Mouse (Mus musculus) mature B cell (primary cell): Measurements from ENCODE around the gene Apba2.

ENCODE experiments used
- in situ Hi-C: fragments of 300-500 bp; cut with MboI; formaldehyde crosslinking; loops from 2 replicates; pipeline ENCODE4 v1.14.3; 2019

Apba2 gene

DNA sequence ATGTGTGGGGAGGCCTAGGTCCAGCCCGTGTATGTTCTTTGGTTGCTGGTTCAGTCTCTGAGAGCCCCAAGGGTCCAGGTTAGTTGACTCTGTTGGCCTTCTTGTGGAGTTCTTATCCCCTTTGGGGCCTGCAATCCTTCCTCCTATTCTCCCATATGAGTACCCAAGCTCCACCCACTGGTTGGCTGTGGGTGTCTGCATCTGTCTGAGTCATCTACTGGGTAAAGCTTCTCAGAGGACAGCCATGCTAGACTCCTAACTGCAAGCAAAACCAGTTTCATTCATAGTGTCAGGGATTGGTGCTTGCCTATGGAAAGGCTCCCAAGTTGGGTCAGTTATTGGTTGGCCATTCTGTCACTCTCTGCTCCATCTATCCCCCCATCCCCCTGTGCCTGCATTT, 29.8 kb downstream of the Apba2 start:
- in situ Hi-C loops, result no loop called here

- in situ Hi-C loops, result no loop called here
Measured at GRCm38 (mm10) chr7:64533374-64533773, 31.9 kb downstream of the Apba2 start.

GRCm38 (mm10) chr7:64535269-64535668, 33.8 kb downstream of the Apba2 start:
- in situ Hi-C loops, result no loop called here

DNA sequence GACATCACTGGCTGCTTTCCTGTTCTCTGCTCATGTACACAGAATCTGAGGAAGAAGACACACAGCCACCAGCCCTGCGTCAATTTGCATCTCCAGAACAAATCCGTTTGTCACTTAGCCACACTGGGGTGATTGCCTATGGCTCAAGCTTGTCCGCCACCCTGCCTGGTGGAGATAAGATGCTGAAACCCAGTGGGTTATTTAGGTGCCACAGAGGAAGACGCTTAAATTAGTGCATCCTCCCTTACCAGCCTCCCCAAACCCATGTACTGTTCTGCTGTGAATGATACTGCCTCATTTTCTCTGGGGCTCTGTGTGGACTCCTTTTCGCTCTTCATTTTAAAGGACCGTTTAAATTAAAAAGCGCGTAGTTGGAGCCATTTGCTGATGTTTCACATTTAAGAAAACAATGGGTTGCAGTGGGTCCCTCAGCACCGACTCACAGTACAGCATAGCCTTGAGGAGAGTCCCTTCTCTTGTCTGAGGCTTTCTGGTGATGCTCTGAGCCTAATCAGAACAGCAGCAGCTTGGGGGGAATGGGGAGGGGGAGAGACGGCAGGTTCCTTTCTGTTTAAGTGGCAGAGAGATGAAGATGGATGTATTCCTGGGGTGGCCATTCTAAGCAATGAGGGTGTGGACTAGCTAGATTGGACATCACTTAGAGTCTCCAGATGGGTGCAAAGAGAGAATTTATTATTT, 38.1 kb downstream of the Apba2 start:
- in situ Hi-C loops, result no loop called here

- in situ Hi-C loops, result no loop called here
Measured at GRCm38 (mm10) chr7:64546801-64547200, 45.3 kb downstream of the Apba2 start.

- in situ Hi-C loops, result no loop called here
Measured at GRCm38 (mm10) chr7:64550856-64551255, 49.4 kb downstream of the Apba2 start.

DNA sequence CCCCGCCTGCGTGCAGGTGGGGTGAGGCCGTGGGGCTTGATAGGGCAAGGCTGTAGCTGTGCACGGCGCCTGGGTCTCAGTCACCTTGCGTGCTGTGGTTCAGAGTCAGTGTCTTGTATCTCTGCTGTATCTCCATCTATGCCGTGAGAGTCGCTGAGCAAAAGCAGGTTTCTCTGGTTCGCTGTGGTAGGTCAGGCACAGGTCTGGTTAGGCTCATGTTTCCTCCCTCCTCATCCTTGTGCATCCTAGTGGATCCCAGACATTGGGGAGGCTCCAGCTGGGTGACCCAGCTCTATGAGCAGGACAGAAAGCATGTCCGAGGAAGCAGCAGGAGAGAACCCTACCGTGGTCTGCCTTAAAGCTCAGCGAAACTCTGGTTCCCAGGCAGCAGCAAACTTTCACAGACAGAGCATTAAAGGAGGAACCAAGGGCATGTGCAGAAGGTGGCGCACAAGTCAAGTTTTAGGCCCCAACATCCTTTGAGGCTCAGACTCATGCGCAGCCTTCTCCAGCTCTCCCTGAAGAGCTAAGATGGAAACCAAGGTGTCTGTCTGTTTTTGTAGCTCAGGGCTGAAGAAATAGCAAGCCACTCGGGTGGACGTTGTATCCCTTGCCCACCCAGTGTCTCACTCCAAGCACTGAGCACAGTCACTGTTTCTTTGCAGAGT, 51.2 kb downstream of the Apba2 start:
- in situ Hi-C loops, result no loop called here

GRCm38 (mm10) chr7:64561711-64562498, 60.4 kb downstream of the Apba2 start:
- in situ Hi-C loops, result loop anchor here (10.0 kb wide), 1 partner anchor 63 kb away; no protein-coding TSS in a partner anchor

DNA sequence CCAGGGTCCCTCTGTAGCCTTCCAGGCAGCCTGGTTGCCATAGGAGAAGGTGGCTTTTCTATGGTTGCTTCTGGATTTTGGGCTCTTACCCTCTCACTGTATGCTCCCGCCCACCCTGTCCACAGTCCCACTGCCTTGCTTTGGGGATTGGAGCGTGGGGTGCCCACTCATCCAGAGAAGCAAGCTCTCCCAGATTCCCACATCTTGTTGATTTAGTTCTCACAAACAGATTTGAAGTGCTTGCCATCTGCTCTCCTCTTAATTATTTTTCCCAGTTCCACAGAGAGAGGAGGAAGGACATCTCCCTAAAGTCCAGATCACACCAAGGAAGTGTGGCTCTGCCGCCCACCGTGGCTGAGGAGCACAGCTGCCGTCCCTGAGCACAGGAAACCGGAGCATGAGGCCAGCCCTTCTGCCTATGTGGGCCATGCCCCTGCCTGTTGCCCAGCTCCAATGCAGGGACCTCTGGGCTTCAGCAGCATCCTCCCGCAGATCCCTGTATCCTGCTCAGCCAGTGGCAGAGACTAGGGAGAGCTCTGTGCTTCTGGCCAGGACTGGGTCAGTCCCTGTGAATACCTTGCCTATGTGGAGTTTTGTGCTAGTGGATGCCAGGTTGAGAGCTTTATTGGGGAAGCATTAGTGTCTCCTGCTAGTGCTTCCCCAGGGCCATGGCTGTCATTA, 63.5 kb downstream of the Apba2 start:
- in situ Hi-C loops, result loop anchor here (10.0 kb wide), 1 partner anchor 60 kb away; no protein-coding TSS in a partner anchor

DNA sequence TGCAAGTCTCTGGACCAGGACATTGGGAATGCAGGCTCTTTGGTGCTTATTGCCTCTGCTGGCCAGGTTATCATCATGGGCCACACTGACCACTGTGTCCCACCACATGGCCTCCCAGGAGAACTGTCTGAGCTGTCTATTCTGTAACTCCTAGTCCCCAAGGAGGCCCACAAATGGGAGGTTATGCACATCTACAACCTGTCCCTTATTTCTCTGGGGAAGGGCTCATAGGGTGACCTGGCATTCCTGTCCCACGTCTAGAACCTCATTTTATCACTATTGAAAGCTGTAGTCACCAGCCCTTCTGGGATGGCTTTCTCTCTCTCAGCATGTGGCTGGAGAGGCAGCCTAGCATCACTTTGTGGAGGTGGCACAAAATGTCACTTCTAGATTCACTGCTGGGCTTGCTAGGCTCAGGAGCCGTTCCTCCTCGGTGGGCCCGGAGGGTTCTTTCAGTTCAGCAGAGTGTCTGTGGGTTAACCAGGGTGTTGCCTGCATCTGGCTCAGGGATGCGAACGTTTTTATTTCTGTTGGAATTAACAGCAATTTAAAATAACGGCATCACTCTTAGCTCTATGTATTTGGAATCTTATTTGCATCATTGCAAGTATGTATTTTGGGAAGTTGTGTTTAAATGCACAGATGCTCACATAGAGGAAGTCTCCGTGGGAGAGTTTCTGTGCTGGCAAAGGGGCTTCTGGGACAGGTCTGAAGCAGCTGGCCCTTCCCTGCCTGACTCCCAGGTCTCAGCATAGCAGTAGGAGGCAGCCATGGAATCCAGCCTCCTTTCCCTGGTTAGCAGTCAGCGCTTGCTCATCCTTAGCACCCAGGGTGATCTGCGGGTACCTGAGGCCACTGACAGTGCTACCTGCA, 65.1 kb downstream of the Apba2 start:
- in situ Hi-C loops, result loop anchor here (10.0 kb wide), 1 partner anchor 58 kb away; no protein-coding TSS in a partner anchor

GRCm38 (mm10) chr7:64568722-64569121, 67.2 kb downstream of the Apba2 start:
- in situ Hi-C loops, result loop anchor here (10.0 kb wide), 1 partner anchor 56 kb away; no protein-coding TSS in a partner anchor

- in situ Hi-C loops, result loop anchor here (10.0 kb wide), 1 partner anchor 55 kb away; no protein-coding TSS in a partner anchor
Measured at GRCm38 (mm10) chr7:64569676-64570075, 68.2 kb downstream of the Apba2 start.

- in situ Hi-C loops, result no loop called here
Measured at GRCm38 (mm10) chr7:64570914-64571313, 69.4 kb downstream of the Apba2 start.

DNA sequence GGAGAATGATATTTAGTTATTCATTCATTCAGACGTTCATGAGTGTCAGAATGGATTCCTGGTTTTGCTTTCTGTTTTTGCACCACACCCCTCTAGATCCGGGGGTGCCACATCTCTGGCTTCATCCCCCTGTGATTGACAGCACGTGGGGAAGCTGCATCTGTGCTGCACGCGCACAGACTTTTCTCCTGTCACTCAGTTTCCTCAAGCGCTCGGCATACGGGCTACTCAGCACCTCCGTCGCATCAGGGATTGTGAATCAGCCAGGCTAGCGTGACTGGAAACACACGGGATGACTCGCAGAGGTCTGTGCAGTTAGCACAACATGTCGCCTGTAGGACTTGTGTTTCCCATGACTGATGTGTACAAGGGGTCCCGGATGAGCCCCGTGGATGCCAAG, 72.6 kb downstream of the Apba2 start:
- in situ Hi-C loops, result no loop called here

GRCm38 (mm10) chr7:64576519-64576951, 75.0 kb downstream of the Apba2 start:
- in situ Hi-C loops, result no loop called here

DNA sequence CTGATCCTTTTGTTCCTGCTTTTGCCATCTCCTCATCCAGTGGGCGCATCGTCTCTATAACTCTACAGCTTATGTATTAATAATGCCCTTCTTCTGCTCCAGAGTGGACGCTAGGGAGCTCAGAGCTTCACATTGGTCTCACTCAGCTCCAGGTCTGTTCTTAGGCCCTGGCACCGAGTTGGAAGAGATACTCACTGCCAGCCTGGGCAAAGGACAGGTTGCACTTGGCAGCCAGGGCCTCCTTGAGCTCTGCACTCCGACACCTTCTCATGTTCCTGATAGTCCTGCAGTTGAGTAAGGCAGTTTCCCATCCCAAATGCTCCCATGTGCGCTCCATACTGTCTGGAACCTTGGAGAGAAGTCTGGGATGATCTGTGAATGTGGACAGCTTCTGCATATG, 76.7 kb downstream of the Apba2 start:
- in situ Hi-C loops, result no loop called here

- in situ Hi-C loops, result no loop called here
Measured at GRCm38 (mm10) chr7:64579887-64580286, 78.4 kb downstream of the Apba2 start.

- in situ Hi-C loops, result no loop called here
Measured at GRCm38 (mm10) chr7:64580293-64580692, 78.8 kb downstream of the Apba2 start.

GRCm38 (mm10) chr7:64582358-64582757, 80.9 kb downstream of the Apba2 start:
- in situ Hi-C loops, result no loop called here

DNA sequence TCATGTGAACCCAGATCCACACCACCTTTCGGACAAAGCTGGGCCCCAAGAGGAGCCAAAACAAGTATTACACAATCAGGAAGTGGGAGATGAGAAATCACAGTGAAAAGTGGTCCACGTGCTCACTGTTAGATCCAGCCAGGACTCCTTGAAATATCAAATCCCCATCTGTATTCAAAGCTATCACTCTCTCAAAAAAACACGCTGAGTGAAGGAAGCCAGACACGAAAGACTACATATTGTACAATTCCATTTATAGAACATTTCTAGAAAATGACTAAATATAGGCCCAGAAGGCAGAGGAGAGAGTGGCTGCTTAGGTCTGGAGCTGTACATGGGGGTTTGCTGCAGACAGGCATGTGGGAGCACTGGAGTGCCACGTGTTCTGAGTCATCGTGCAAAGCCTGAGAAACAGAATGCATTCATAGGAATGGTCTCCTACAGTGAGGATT, 82.2 kb downstream of the Apba2 start:
- in situ Hi-C loops, result no loop called here

GRCm38 (mm10) chr7:64586133-64586532, 84.6 kb downstream of the Apba2 start:
- in situ Hi-C loops, result no loop called here
